Mouse (Mus musculus) cerebellum, adult 2 months (tissue): Measurements from ENCODE around the gene Nmnat2.

Experiments
- CTCF ChIP-seq: fragments of 200-500 bp; IDR thresholded peaks from 2 replicates; pipeline ENCODE4 v1.5.1; 2011; ENCODE audit warnings: low read depth, mild to moderate bottlenecking, control low read depth, low read length, moderate library complexity, borderline replicate concordance; ENCODE audit not compliant: insufficient read depth
- POLR2A ChIP-seq: fragments of 200-500 bp; IDR thresholded peaks from 2 replicates; pipeline ENCODE4 v1.6.1; 2011; ENCODE audit warnings: low read length, control low read depth, borderline replicate concordance; ENCODE audit not compliant: insufficient read depth

DNA sequence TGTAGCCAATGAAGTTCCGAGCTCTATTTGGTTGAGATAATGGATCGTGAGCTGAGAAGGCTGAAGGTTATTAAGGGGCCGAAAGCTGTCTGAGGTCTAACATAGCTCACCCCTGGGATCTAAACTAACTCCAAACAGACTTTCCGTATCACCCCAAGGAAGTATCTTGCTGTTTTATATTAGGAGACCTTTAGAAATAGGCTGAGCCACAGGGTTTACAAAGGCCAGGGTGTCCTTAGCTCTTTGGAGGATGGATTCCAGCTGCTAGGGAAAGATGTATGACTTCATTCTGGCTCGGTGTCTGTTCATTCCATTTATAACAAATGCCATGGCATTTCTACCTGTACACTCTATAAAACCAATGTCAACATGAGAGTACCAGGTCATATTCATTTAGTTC, 169.7 kb downstream of the Nmnat2 start:
- TF ChIP-seq POLR2A (no peak), CTCF (no peak)
